Mouse (Mus musculus) kidney, adult 8-10 months (tissue): ENCODE data around the gene Epha2.
A peak's percentile ranks its signal among the peaks of the same experiment; 100 is the strongest.

Source experiments
- DNase-seq, 2 experiments: peaks; one replicate each; pipeline ENCODE4 v3.0.0; 2022

The Epha2 gene

DNA sequence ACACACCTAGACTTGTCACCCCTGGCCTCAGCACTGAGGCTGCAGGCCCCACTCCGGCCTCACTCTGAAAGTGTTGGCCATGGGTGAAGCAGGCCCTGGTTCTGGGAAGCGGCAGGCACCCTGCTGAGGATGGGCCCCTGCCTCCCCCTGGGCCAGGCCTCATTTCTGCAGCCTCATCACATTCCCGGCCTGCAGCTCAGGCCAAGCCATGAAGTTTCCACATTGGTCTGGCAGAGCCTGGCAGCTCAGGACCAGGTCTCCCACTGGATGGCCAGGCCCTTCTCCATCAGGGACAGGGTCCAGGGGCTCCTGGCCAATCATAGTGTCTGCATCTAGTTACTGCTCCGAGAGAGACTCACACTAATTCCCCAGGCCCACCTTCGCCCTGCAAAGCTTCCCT lies 33.7 kb downstream of the Epha2 start:
- no peak for DNase-seq

DNA sequence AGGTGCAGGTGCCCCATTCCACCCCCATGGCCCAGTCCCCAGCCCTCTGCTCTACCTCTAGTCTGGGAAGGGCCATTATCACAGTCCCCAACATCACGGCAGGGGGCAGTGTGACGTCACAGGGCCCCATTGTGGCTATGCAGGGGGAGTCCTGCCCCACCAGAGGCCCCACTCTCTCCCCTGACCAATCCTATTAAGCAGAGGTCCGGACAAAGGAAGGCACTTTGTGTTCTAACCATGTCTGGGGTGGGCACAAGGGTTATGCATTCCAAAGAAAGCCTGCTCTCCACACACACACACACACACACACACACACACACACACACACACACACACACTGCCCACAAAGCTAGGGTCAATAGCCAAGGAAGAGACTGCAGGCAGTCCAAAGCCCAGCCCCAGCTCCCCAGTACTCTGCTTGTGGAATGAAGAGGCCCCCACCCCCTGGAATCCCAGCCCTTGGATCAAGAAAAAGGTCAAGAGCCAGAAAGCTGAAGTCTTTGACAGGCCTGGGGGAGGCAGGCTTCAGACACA lies 34.3 kb downstream of the Epha2 start:
- DNase-seq: no peak

DNA sequence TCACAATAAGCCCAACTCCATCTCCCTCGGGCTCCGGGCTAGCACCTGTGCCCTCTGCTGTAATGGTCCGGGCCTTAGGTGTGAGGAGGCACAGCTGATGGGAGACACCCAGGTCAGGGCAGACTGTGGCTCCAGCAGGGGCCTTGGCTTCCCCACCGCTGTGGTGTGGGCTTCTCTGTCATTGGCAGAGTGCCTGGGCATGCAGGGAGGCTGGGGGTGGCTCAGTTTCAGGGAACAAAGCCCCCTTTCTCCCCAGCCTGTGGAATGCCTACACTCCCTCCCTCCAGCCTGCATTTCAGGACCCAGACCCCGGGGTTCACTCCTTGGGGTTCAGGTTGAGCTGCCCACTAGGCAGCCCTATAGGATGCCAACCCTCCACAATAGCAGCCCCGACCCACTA lies 35.2 kb downstream of the Epha2 start:
- DNase-seq: no peak

DNA sequence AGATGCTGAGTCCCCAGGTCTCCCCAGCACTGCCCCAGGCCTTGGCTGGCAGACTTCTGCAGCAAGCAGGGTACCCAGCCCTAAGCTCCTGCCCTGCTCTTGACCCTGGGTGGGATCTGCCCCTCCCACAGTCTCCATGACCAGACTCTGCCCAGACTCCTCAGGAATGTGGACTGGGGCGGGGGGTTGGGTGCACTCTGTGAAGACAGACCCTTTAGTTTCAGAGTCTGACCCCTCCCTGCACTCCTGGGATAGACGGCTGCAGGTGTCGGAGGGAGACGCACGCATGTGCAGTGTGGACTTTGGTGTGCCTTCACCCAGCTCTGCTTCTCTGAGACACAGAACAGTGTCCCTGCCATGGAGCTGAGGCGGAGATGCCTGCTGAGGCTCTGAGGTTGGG lies 36.9 kb downstream of the Epha2 start:
- DNase-seq: no peak

DNA sequence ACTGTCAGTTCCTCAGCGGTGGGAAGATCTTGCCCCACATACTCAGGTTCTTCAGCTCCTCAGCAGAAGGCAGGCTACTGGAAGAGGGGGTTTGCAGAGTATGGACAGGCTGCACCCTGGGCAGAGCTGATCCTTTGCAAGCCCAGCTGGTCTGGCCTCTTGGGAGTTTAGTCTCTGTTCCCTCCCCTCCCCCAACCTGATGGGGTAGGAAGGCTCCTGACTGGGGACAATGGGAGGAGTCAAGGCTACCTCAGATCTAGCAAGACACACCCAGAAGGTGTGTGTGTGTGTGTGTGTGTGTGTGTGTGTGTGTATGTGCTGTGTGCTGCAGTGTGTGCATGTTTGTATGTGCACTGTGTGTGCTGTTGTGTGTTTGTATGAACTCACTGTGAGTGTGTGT lies 37.8 kb downstream of the Epha2 start:
- no peak for DNase-seq

DNA sequence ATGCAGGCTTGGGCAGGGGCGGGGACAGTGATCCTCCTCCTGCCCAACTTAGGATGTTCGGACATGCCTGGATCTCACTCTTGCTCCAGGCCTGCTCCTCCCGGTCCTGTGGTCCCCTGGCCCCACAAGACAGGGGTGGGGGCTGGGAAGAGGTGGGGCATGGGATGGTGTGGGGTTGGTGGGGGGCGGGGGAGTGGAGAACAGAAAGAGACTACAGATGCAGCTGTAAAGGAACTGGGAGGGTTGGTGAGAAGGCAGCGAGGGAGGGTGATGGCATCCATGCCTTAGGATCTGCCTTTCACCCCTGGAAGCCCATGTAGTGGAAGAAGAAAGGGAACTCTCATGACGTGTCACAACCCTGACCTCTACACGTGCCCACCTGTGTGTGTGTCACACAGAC lies 40.4 kb downstream of the Epha2 start:
- DNase-seq: no peak

DNA sequence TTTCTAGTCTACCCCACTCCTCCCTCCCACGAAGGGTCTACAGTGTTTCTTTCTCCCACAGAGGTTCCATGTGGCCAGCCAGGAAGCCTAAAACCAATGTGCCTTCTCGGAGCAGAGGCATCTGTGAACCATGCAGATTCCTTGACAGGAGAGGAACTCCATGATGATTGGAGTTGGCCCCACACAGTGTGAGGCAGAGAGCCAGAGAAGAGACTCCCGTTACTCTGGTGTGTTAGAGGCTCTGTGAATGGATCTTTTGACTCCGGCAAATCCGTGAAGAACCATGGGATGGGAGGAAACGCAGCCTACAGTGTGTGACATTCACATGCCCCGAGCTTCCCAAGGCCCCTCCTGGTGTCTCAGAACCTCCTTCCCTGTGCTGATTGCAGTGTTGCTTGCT lies 42.5 kb downstream of the Epha2 start:
- no peak for DNase-seq

DNA sequence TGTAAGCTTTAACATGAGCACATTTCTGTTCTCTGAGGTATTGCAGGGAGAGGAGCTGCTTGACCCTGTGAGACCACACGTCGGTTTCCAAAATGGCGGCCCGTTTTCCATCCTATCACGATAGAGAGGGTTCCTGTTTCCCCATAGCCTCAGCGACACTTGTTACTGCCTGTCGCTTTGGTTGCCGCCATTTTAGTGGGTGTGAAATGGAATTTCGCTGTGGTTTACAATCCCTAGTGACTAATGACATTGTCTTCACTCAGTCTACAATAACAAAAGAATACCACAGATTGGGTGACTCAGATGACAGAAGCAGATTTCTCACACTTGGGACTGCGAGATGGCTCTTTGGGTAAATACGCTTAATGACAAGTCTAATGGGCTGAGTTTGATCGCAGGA lies 44.2 kb downstream of the Epha2 start:
- no peak for DNase-seq

DNA sequence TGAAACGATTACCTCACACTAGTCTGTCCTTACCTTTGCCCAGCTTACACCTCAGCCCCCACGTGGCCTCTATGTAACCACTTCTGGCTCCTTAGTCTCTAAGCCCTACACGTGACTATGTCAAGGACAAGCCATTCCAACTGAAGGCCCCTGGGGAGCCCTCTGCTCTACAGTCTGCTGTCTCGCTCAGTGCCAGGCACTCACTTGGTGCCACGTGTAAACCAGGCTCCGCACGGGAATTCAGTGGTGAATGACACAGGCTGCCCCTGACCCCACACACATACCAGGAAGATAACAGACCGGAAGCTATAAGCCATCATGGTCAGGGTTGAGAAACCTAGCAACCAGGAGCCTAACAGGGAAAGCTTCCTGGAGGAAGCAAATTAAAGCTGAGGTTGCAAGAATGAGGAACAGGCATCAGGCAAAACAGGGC lies 46.3 kb downstream of the Epha2 start:
- peak in 1 of 2 experiments; percentile 51 for DNase-seq

DNA sequence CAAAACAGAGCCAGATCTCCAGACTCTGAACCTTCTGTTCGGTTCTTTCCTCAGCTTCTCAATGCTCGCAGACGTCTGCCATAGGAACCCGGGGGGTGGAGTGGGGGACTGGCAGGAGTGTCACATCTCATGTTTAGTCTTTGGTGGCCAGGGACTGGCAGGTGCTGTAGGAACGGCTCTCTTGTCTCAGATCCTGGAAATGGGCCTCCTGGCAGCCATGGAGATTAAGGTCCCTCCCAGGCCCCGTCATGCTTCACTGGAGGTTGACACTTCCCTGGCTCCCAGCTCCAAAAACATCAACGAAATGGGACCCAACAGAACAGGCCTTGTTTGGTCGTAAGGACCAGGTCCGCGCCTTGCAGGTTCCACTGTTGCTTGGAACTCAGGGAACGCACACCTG lies 47.6 kb downstream of the Epha2 start:
- DNase-seq: no peak

DNA sequence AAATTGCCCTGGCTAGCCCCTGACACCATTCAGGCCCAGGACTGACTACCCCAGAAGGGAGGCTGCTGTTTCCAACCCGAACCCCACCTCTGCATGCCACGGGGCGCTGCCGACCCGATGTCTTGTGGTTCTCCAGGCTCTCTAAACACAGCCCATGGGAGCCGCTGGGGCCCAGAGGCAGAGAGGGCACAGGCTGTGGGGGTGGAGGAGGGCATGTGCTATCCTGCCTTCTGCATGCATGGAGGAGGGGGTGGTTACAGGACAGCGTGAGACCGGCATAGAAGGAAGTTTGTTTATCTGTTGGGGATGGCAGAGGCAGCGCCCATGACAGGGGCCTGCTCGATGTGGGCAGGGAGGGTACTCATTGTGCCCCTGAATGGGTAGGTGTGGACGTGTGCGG lies 49.0 kb downstream of the Epha2 start:
- no peak for DNase-seq

DNA sequence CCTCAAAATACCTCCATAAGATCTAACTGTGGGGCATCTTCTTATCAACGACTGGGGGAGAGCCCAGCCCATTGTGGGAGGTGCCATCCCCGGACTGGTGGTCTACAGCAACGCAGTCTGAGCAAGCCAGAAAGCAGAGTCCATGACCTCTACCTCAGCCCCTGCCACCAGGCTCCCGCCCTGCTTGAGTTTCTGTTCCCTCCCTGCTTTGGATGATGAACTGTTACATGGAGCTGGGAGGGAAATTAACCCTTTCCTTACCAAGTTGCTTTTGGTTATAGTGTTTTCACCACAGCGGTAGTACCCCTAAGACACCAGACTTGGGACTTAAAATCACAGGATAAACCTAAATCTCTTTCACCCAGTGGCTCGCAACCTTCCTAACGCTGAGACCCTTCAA lies 50.9 kb downstream of the Epha2 start:
- DNase-seq: no peak

DNA sequence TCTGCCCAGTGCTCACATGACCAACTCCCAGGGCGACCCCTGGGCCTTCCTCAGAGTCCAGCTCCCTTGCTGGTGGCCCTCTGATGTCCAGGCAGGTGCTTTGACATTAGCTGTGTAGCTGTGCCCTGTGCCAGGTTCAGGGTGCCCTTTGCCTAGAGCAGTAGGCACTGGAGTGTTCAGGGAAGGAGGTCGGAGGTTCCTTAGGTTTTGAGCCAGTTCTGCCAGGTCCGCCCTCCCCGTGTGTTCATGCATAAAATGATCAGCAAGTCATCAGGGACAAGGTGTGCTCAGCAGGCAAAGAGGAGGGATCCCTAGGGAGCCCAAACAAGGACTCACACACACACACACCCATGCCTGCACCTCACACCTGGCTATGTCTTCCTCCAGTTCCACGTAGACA lies 51.9 kb downstream of the Epha2 start:
- peak; percentile 70 to 74 for DNase-seq

DNA sequence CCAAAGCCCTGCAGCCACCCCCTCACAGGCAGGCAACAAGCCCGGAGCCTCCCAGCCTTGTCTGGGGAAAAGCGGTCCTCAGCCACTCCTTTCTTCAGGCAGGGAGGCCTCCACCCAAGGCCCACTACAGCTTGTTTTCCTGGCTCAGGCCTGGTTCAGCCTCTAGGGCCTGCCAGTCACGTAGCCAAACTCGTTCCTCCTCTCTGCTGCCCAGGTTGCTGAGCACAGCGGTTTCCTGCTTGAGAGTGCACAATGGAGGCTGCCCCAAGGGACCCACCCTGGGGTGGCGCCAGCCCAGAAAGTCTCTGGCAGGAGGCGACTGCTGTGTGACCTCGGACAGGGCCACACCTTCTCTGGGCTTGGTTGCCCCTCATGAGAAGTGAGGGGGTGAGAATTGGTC lies 52.8 kb downstream of the Epha2 start:
- DNase-seq: peak in 1 of 2 experiments; percentile 42

DNA sequence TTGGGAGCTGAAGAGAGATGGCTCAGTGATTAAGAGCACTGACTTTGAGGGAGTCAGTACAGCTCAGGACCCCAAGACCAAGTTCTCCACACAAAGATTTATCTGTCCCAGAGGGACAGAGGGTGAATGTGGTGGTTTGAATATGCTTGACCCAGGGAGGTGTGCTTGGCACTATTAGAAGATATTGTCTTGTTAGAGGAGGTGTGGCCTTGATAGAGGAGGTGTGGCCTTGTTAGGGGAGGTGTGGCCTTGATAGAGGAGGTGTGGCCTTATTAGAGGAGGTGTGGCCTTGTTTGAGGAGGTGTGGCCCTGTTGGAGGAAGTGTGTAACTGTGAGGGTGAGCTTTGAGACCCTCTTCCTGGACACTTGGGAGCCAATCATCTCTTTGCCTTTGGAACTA lies 56.8 kb downstream of the Epha2 start:
- no peak for DNase-seq

DNA sequence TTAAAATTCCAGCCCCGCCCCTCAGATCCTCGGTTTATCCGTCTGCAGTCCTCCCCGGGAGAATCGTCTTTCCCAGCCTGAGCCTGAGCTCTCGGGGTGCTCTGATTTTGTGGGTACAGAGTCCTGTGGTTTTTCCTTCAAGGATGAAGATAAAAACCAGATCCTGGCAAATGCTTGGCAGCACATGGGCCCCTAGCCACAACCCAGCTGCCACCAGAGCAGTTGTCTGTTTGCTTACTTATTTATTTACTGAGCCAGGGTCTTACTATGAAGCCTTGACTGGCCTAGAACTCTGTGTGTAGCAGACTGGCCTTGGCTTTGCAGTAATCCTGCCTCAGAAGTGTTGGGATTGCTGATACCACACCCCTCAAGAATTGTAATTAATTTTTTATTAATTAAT lies 58.2 kb downstream of the Epha2 start:
- DNase-seq: no peak

DNA sequence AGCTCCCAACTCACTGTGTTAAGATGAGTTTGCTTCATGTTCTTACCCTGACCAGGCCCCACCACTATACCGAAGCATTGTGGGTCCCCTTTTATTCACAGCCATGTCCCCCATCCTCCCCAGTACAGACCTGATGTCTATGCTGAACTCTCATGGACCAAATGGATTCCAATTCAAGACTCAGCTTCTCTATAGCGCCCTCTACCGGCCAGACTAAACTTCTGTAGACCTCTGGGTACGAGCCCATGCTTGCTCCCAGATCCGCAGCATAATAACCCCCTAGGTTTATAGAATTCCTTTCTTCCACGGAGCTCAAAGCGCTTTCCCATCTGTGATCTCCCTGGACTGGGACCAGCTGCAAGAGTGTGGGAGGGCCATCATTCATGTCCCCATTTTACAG lies 59.8 kb downstream of the Epha2 start:
- no peak for DNase-seq

DNA sequence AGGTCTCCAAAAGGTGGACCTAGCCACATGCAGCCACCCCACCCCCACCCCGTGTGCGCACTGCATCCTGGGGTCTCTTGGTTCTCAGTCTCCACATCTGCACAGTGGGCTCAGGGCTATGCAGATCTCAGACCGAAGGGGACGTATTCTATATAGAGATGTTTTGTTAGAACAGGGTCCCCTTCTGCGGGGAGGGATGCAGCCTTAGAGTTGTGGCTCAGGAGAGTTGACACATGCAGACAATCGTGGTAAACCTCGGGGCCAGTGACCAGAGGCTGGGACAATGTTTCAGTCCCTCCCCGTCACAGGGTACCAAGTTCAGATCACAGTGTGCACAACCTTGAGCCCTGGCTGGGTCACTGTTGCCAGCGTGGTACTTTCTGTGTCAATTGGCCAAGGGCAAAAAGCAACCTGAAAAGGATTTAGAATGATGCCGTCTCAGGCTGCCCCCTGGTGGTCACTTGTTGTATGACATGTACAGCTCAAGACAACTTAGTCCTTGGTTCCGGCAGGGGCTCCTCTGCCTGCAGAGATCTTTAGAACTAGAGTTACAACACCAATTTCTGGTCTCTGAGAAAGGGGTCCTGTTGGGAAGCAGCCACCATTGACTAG lies 62.0 kb downstream of the Epha2 start:
- peak; percentile 73 to 90 for DNase-seq

DNA sequence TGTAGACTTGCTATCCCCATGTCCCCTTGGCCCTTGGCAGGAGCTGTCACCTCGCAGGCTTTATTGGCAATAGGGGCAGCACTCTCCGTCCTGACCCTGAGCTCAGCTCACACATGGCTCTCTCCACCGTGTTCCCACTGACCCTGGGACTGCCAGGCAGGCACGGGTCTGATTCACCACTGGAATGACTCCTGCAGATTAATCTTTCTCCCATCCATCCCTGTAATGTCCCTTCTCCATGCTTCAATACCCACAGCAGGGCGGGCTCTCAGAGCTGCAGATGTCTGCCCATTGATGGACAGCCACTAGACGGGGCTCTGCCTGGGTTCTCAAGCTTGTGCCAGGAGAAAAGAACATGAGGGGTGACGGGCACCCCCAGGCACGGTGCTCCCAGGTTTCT lies 64.1 kb downstream of the Epha2 start:
- DNase-seq: peak in 1 of 2 experiments; percentile 67

DNA sequence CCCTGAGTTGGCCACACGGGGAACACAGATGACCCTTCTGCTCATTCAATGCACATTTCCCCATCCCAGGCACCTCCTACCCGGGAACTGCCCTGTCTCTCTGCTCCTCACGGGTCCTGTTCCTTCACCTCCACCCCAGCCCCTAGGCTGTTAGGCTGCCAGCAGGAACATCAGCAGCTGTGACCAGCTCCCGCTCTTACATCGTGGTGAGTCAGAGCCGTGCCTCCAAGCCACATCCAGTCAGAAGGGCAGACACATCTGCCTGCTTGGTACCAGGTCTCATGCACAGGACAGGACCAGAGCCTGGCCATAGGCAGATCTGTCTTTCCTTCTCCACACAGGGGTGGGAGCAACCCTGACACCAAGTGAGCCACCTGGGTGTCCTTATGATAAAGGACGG lies 64.8 kb downstream of the Epha2 start:
- DNase-seq: no peak

DNA sequence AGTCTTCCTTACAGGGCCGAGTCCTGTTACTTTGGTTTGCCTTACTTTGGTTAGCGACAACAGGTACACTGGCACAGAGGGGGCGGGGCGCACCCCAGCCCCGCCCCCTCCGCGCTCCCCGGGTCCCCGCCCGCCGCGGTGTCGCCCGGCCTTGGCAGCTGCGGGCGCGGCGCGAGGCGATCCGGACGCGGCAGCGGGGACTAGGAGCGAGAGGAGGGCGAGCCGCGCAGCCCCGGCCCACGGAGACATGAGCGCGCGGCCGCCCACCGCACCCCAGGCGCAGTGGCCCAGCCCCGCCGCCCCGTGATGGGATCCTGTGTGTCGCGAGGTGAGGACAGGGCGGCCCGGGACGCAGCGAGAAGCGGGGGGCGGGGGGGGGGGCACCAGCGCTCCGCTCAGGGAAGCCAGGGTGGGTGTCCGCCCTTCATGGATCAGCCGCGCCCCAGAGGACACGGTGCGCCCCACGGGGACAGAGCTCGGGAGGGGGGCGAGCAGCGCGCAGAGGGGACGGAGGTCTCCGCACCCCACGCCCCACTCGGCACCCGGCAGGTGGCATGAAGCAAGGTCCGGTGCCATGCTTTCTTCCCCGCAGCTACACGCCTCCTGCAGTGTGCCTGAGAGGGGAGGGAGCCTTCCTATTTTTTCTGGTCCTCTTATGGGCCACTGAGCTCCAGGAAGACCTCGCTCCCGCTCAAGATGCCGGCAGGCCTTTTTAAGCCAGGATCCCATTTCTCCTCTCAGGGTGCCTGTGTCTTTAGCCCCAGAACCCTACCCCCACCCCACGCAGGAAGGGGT lies 67.2 kb downstream of the Epha2 start, which contains the start of gene Fam131c:
Gene Fam131c, plus strand, starts transcription at position 224 of the 795 bp plus-strand sequence.
- DNase-seq: no peak

DNA sequence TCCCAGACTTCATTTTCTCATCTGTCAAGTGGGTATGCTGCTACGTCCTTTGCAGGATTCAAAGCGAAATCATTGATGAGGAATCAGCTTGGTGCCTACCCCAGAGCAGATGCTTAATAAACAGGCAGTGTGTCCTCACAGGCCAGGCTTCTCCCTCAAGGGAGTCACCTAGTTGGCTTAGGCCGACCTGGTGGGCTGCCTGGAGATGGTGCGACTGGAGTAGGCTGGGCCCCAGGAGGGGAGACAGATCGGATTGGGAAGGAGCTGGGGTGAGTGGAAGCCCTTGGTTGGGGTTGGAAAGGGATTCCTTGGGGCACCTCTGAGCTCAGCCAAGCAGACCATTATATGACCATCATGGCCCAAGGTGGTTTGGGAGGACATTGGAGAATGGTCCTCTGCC lies 71.4 kb downstream of the Epha2 start:
- DNase-seq: no peak
